Mouse (Mus musculus): ENCODE data around the gene Rabl3. TPM values are rescaled to one million over a fixed set of nuclear protein-coding genes. Genes with fewer than 3 reads are reported as not detected.

Gene Rabl3
- polyA plus RNA-seq, 1 experiment from 2014 or later, result 40.5 TPM

- peaks cover 23% of the 10 kb centered on the region; the same call in 1 of the 2 replicates for H3K4me1 ChIP-seq
- no peak overlapping the region for H3K27ac ChIP-seq
- no peaks in the 10 kb centered on the region for H3K27me3 ChIP-seq (ENCODE audit: insufficient read depth, poor library complexity, severe bottlenecking)
- H3K9me3 ChIP-seq, result no peaks in the 10 kb centered on the region
- H3K4me3 ChIP-seq, result no peak overlapping the region
- no peak for DNase-seq (ENCODE audit: low spot score)
- no peaks in the 10 kb centered on the region for H3K36me3 ChIP-seq
- WGBS, result 91% methylated on average over 3 of the region's 3 CpGs
Measured at GRCm38 (mm10) chr16:37583306-37583705, 43.6 kb downstream of the Rabl3 start.

DNA sequence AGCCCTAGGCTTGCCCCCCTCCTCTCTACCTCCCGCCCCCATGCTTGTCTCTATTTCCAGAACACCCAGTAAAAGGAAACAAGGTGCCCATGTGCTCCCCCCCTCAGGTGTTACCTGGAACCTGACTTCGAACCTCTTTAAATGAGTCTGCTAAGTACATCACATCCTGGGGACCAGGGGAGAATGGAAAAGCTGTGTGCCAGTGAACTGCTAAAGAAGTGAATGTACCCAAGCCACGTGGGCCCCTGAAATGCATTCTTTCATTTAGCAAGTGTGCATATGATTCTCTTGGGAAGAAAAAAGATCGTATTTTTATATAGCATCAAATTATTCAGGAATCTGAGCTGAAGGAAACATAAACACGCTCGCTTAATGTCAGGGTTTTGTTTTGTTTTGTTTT is 44.1 kb downstream of the Rabl3 start:
- Histone ChIP-seq H3K36me3 (no peaks in the 10 kb centered on the region), H3K4me1 (peaks cover 23% of the 10 kb centered on the region; the same call in 1 of the 2 replicates), H3K9me3 (no peaks in the 10 kb centered on the region), H3K27me3 (ENCODE audit: insufficient read depth, poor library complexity, severe bottlenecking) (no peaks in the 10 kb centered on the region), H3K27ac (peak overlapping the region; percentile 79; the same call in 1 of the 2 replicates), H3K4me3 (peak overlapping the region; percentile 54)
- 50% methylated on average over 6 of the region's 6 CpGs for WGBS
- DNase-seq (ENCODE audit: low spot score), result no peak

DNA sequence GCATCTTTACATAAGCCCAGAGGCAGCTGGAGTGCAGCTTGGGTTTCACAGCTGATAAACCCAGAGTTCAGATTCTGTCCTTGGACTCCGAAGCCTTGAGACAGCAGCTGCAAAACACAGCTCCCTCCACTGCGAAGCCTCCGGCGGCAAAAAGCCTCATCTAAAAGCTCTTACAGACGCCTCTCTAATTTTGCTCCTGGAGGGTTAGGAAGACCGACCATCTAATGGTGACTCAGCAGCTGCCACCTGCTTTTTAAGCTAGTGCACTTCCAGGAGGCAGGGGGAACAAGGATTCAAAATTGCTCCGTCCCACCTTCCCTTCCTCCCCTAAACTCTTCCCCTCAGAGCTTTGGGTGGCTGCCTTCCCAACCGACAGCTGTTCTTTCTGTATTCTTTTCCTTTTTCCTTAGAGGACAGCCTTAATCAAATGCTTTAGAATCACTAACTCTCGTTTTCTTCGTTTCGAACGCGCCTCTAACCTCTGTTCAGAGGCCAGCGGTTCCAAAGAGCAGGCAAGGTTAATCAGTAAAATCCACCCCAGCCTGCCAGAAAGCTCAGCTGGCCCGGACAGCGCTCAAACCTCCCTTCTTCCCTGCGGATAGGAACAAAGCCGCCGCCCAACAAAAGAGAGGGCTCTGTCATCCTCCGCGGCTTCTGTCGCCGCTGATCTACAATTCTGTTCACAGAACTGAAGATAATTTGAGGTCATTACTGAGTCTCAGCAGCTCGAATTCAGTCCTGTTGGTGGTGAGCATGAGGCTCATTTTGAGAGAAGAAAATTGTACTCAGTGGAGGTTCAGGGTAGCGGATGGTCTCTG is 44.7 kb downstream of the Rabl3 start:
- H3K36me3 ChIP-seq, result no peaks in the 10 kb centered on the region
- no peaks in the 10 kb centered on the region for H3K27me3 ChIP-seq (ENCODE audit: insufficient read depth, poor library complexity, severe bottlenecking)
- H3K27ac ChIP-seq, result peak overlapping the region; percentile 79
- DNase-seq (ENCODE audit: low spot score), result no peak
- no peaks in the 10 kb centered on the region for H3K9me3 ChIP-seq
- 4% methylated on average over 25 of the region's 25 CpGs for WGBS
- H3K4me1 ChIP-seq, result peaks cover 18% of the 10 kb centered on the region; the same call in 1 of the 2 replicates
- peak overlapping the region; percentile 54 for H3K4me3 ChIP-seq

DNA sequence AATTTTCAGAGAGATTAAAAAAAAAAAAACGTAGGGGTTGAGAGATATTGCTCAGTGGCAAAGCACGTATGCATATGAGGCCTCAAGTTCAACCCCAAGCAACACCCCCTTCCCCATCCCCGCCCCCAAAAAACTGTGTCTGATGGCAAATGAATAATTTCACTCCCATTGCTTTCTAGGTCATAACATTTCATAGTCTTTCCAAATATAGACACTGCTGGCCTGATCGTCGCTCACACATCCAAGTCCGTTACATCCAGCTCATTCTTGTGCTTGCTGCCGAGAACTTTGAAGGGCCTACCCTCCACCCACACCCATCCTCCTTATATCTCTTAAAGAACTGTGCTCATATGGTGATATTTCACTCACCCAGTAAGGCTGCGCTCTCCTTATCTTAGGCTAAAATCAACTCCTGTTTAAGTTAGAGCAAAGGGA is 45.5 kb downstream of the Rabl3 start:
- no peak overlapping the region for H3K27ac ChIP-seq
- H3K36me3 ChIP-seq, result no peaks in the 10 kb centered on the region
- DNase-seq (ENCODE audit: low spot score), result no peak
- no peaks in the 10 kb centered on the region for H3K9me3 ChIP-seq
- H3K4me3 ChIP-seq, result peak overlapping the region; percentile 54; the same call in 1 of the 2 replicates
- WGBS, result 68% methylated on average over 8 of the region's 8 CpGs
- H3K27me3 ChIP-seq (ENCODE audit: insufficient read depth, poor library complexity, severe bottlenecking), result no peaks in the 10 kb centered on the region
- peaks cover 14% of the 10 kb centered on the region; the same call in 1 of the 2 replicates for H3K4me1 ChIP-seq

DNA sequence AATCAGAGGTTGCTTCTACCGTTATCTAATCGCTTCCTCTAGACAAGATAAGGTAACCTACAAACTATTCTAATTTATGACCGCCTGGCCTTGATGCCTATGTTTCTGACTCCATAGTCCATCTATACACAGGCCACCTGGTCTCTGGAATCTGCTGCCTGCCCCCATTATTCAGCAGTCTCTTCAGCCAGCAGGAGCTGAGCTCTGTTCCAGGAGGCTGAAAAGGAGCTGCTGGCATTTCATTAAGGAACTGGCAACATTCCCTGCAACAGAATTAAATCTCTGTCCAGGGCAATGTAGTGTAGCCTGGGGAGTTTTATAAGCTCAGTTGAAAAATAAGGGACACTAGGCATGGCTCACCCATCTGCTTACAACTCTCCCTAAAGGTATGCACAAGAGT is 51.2 kb downstream of the Rabl3 start:
- no peak overlapping the region for H3K4me3 ChIP-seq
- no peaks in the 10 kb centered on the region for H3K9me3 ChIP-seq
- WGBS, result 86% methylated on average over 3 of the region's 3 CpGs
- H3K4me1 ChIP-seq, result peaks cover 4% of the 10 kb centered on the region; the same call in 1 of the 2 replicates
- DNase-seq (ENCODE audit: low spot score), result no peak
- H3K27me3 ChIP-seq (ENCODE audit: insufficient read depth, poor library complexity, severe bottlenecking), result no peaks in the 10 kb centered on the region
- no peak overlapping the region for H3K27ac ChIP-seq
- H3K36me3 ChIP-seq, result no peaks in the 10 kb centered on the region

- no peaks in the 10 kb centered on the region for H3K27me3 ChIP-seq (ENCODE audit: insufficient read depth, poor library complexity, severe bottlenecking)
- H3K4me3 ChIP-seq, result no peak overlapping the region
- 51% methylated on average over 8 of the region's 8 CpGs for WGBS
- H3K9me3 ChIP-seq, result no peaks in the 10 kb centered on the region
- H3K4me1 ChIP-seq, result peaks cover 4% of the 10 kb centered on the region; the same call in 1 of the 2 replicates
- no peak for DNase-seq (ENCODE audit: low spot score)
- no peaks in the 10 kb centered on the region for H3K36me3 ChIP-seq
- no peak overlapping the region for H3K27ac ChIP-seq
Measured at GRCm38 (mm10) chr16:37591551-37591950, 51.9 kb downstream of the Rabl3 start.

DNA sequence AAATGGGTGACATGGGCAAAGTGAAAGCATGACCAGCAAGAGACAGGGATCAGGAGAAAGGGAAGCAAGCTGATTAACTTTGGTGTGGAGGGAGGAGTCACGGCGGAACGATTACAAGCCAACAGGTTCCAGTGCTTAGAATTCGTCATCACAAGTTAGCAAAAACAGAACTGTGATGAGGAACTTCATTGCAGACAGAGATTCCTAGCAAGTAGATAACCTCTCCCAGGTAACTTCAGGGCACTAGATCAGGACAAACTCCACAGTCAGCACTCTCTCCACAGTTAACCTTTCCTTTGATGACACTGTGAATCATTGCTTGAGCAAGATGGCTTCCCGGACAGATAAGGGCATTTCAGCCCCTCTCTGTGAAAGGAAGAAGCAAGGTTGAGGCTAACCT is 57.7 kb downstream of the Rabl3 start:
- Histone ChIP-seq H3K9me3 (no peaks in the 10 kb centered on the region), H3K27me3 (ENCODE audit: insufficient read depth, poor library complexity, severe bottlenecking) (no peaks in the 10 kb centered on the region), H3K4me1 (peaks cover 4% of the 10 kb centered on the region; the same call in 1 of the 2 replicates), H3K27ac (no peak overlapping the region), H3K36me3 (no peaks in the 10 kb centered on the region), H3K4me3 (no peak overlapping the region)
- 56% methylated on average over 5 of the region's 5 CpGs for WGBS
- no peak for DNase-seq (ENCODE audit: low spot score)

DNA sequence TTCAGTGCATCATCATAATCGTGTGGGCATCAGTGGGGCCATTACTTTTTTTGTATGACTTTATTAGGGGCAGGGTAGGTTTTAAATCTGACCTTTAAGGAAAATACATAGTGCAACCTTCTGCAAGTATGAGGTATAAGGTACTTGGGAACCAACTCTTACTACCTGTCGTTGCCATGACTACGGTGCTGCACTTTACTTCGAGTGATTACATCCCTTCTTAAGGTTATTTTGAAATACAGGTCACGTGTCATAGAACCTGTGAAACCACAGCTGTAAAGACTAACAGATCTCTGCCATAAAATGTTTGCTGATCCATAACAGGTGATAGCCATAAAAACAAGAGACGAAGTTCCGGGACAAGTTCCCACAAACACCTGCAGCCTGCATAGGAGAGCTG is 58.8 kb downstream of the Rabl3 start:
- no peaks in the 10 kb centered on the region for H3K27me3 ChIP-seq (ENCODE audit: insufficient read depth, poor library complexity, severe bottlenecking)
- H3K27ac ChIP-seq, result no peak overlapping the region
- H3K36me3 ChIP-seq, result no peaks in the 10 kb centered on the region
- DNase-seq (ENCODE audit: low spot score), result no peak
- no peak overlapping the region for H3K4me3 ChIP-seq
- H3K9me3 ChIP-seq, result no peaks in the 10 kb centered on the region
- peaks cover 4% of the 10 kb centered on the region; the same call in 1 of the 2 replicates for H3K4me1 ChIP-seq
- WGBS, result 84% methylated on average over 7 of the region's 7 CpGs

GRCm38 (mm10) chr16:37599326-37599725 is 59.6 kb downstream of the Rabl3 start:
- Histone ChIP-seq H3K4me1 (peaks cover 4% of the 10 kb centered on the region; the same call in 1 of the 2 replicates), H3K27ac (no peak overlapping the region), H3K4me3 (no peak overlapping the region), H3K9me3 (no peaks in the 10 kb centered on the region), H3K36me3 (no peaks in the 10 kb centered on the region), H3K27me3 (ENCODE audit: insufficient read depth, poor library complexity, severe bottlenecking) (no peaks in the 10 kb centered on the region)
- DNase-seq (ENCODE audit: low spot score), result no peak
- 73% methylated on average over 3 of the region's 3 CpGs for whole genome bisulfite sequencing

GRCm38 (mm10) chr16:37603431-37603830 is 63.7 kb downstream of the Rabl3 start:
- H3K27me3 ChIP-seq (ENCODE audit: insufficient read depth, poor library complexity, severe bottlenecking), result no peaks in the 10 kb centered on the region
- no peak overlapping the region for H3K27ac ChIP-seq
- H3K4me3 ChIP-seq, result no peak overlapping the region
- peaks cover 3% of the 10 kb centered on the region; the same call in 1 of the 2 replicates for H3K4me1 ChIP-seq
- no peak for DNase-seq (ENCODE audit: low spot score)
- H3K36me3 ChIP-seq, result no peaks in the 10 kb centered on the region
- no peaks in the 10 kb centered on the region for H3K9me3 ChIP-seq
- WGBS, result 90% methylated on average over 1 of the region's 1 CpGs

DNA sequence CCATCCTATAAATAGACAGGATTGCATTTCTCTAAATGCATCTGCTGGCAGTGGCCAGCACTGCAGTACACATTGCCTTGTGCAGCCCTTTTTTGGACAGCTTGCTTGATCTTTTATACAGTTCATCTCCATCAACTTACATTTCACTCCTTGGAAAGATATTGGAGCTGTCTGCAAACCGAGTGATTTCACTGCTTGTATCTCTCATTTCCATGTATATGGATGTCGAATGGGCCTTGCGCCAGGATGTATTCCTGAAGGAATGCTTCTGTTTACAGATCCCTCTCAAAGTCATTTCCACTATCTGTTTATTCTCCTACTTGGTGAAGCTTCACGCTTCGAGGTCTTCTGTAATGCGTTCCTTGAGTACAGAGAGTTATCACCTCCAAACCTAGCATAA is 64.6 kb downstream of the Rabl3 start:
- Histone ChIP-seq H3K27ac (no peak overlapping the region), H3K4me1 (peaks cover 4% of the 10 kb centered on the region; the same call in 1 of the 2 replicates), H3K4me3 (no peak overlapping the region), H3K36me3 (no peaks in the 10 kb centered on the region), H3K27me3 (ENCODE audit: insufficient read depth, poor library complexity, severe bottlenecking) (no peaks in the 10 kb centered on the region), H3K9me3 (no peaks in the 10 kb centered on the region)
- 77% methylated on average over 6 of the region's 6 CpGs for WGBS
- no peak for DNase-seq (ENCODE audit: low spot score)

DNA sequence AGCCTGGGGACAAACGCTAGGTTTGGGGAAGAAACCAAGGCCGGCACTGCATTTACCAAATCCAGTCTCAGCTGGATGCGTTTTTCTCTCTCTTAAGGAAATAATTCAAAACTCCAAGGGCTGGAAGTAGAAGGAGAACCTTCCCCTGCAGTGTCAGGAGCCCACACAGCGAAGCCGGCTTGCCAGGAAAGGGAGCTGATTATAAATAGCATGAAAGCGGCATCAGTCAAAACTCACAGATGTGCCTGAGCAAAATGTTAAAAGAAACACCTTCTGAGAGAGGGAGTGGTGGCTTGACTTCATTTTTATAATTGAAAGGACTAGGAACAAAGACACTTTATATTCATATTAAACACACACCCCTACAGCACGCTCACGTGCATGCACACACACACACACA is 70.6 kb downstream of the Rabl3 start:
- peaks cover 7% of the 10 kb centered on the region; the same call in 1 of the 2 replicates for H3K4me1 ChIP-seq
- H3K9me3 ChIP-seq, result no peaks in the 10 kb centered on the region
- 74% methylated on average over 8 of the region's 8 CpGs for WGBS
- H3K36me3 ChIP-seq, result no peaks in the 10 kb centered on the region
- H3K27ac ChIP-seq, result no peak overlapping the region
- DNase-seq (ENCODE audit: low spot score), result no peak
- H3K27me3 ChIP-seq (ENCODE audit: insufficient read depth, poor library complexity, severe bottlenecking), result no peaks in the 10 kb centered on the region
- no peak overlapping the region for H3K4me3 ChIP-seq

- Histone ChIP-seq H3K27ac (no peak overlapping the region), H3K9me3 (no peaks in the 10 kb centered on the region), H3K4me1 (peaks cover 8% of the 10 kb centered on the region; the same call in 1 of the 2 replicates), H3K4me3 (no peak overlapping the region), H3K36me3 (no peaks in the 10 kb centered on the region), H3K27me3 (ENCODE audit: insufficient read depth, poor library complexity, severe bottlenecking) (no peaks in the 10 kb centered on the region)
- WGBS, result 83% methylated on average over 7 of the region's 7 CpGs
- DNase-seq (ENCODE audit: low spot score), result no peak
Measured at GRCm38 (mm10) chr16:37611072-37611471, 71.4 kb downstream of the Rabl3 start.

Measured in heart, embryonic 10.5 days (tissue).